Mouse (Mus musculus) intestine, postnatal 0 days (tissue): ENCODE results near the gene Hoxa6. TPM values are rescaled to one million over a fixed set of nuclear protein-coding genes. Genes with fewer than 3 reads are reported as not detected.

ENCODE experiments used
- ATAC-seq: fragments of 200-750 bp; cut with Nextera tagmentation; 2 replicates; pipeline ENCODE4 v1.8.0; 2017; ENCODE audit warnings: mild to moderate bottlenecking, moderate TSS enrichment, moderate library complexity
- H3K27ac ChIP-seq: fragments of 300-500 bp; sonication (generic); 2 replicates; pipeline ENCODE4 v1.5.1; 2014; ENCODE audit warnings: mild to moderate bottlenecking, low read depth, low read length, moderate library complexity
- H3K27me3 ChIP-seq: fragments of 300-500 bp; sonication (generic); replicated peaks from 2 replicates; pipeline ENCODE4 v1.6.1; 2014; ENCODE audit warnings: low read length, mixed read lengths; ENCODE audit not compliant: control insufficient read depth, insufficient read depth
- H3K36me3 ChIP-seq: fragments of 300-500 bp; sonication (generic); 2 replicates; pipeline ENCODE4 v1.6.1; 2014; ENCODE audit warnings: mild to moderate bottlenecking, moderate library complexity; ENCODE audit not compliant: control insufficient read depth, insufficient read depth
- H3K4me1 ChIP-seq: fragments of 300-500 bp; sonication (generic); replicated peaks from 2 replicates; pipeline ENCODE4 v1.6.1; 2014; ENCODE audit warnings: antibody characterized with exemption, low read length, mixed read lengths; ENCODE audit not compliant: control insufficient read depth, insufficient read depth
- H3K4me2 ChIP-seq: fragments of 300-500 bp; sonication (generic); replicated peaks from 2 replicates; pipeline ENCODE4 v1.6.1; 2014; ENCODE audit warnings: low read depth, mild to moderate bottlenecking, moderate library complexity
- H3K4me3 ChIP-seq: fragments of 300-500 bp; sonication (generic); 2 replicates; pipeline ENCODE4 v1.5.1; 2014; ENCODE audit warnings: low read depth, low read length
- H3K9ac ChIP-seq: fragments of 300-500 bp; sonication (generic); 2 replicates; pipeline ENCODE4 v1.6.1; 2014; ENCODE audit warnings: mild to moderate bottlenecking, low read depth, low read length
- H3K9me3 ChIP-seq: fragments of 300-500 bp; sonication (generic); 2 replicates; pipeline ENCODE4 v1.6.1; 2016; ENCODE audit warnings: mixed run types; ENCODE audit not compliant: control insufficient read depth
- CTCF ChIP-seq: sonication (generic); IDR thresholded peaks from 2 replicates; pipeline ENCODE4 v1.5.1; 2016; ENCODE audit warnings: low read depth, mild to moderate bottlenecking, control low read depth, antibody characterized with exemption, moderate library complexity
- WGBS: fragments of 180-500 bp; shearing (Covaris S2); extraction: QIAGEN DNeasy Blood & Tissue Kit; methylation state at CpG from one replicate; pipeline ENCODE4 v1.1.7; 2014; 5-methylcytosine and 5-hydroxymethylcytosine counted together
- polyA plus RNA-seq: library from polyadenylated mRNA; unstranded; fragments of >200 nt; fragmentation: Nextera tagmentation; extraction: Ambion mirVana; gene quantifications from 2 replicates; pipeline ENCODE4 v1.2.1, GENCODE M21; 2015

The Hoxa6 gene
- polyA plus RNA-seq, 1 experiment from 2014 or later, result 0.76 TPM

- peak; percentile 55 for ATAC-seq
- Histone ChIP-seq H3K36me3 (no peaks in the 10 kb centered on the region), H3K4me3 (peak overlapping the region; percentile 29), H3K27ac (peak overlapping the region; percentile 61), H3K4me2 (peak overlapping the region; percentile 60), H3K27me3 (peaks cover 18% of the 10 kb centered on the region; the same call in 1 of the 2 replicates), H3K9me3 (no peaks in the 10 kb centered on the region), H3K4me1 (no peaks in the 10 kb centered on the region), H3K9ac (peak overlapping the region; percentile 35; the same call in 1 of the 2 replicates)
- no peak for TF ChIP-seq CTCF
- 16% methylated on average over 30 of the region's 30 CpGs for WGBS
Observed at GRCm38 (mm10) chr6:52200073-52200750, 8.3 kb downstream of the Hoxa6 start.

- Histone ChIP-seq H3K36me3 (no peaks in the 10 kb centered on the region), H3K4me2 (peak overlapping the region; percentile 33; the same call in 1 of the 2 replicates), H3K4me3 (no peak overlapping the region), H3K27ac (no peak overlapping the region), H3K9me3 (no peaks in the 10 kb centered on the region), H3K27me3 (0 out of 2 replicates have a peak, but pooled peaks cover under 1% of the 10 kb centered on the region), H3K9ac (no peak overlapping the region), H3K4me1 (no peaks in the 10 kb centered on the region; the same call in 1 of the 2 replicates)
- 13% methylated on average over 10 of the region's 10 CpGs for WGBS
- ATAC-seq, result 0 out of 2 replicates have a peak, but pooled peaks have one; percentile 34
- TF ChIP-seq CTCF, result peak; percentile 74
Observed at GRCm38 (mm10) chr6:52197271-52197670, 11.3 kb downstream of the Hoxa6 start.

GRCm38 (mm10) chr6:52196811-52197210, 11.7 kb downstream of the Hoxa6 start:
- Histone ChIP-seq H3K9me3 (no peaks in the 10 kb centered on the region), H3K4me1 (no peaks in the 10 kb centered on the region; the same call in 1 of the 2 replicates), H3K27ac (no peak overlapping the region), H3K4me3 (no peak overlapping the region), H3K27me3 (no peaks in the 10 kb centered on the region), H3K36me3 (no peaks in the 10 kb centered on the region), H3K9ac (no peak overlapping the region), H3K4me2 (peak overlapping the region; percentile 33; the same call in 1 of the 2 replicates)
- WGBS, result 27% methylated on average over 9 of the region's 9 CpGs
- TF ChIP-seq CTCF, result no peak
- ATAC-seq, result no peak

- no peak for TF ChIP-seq CTCF
- H3K27ac ChIP-seq, result no peak overlapping the region
- no peak overlapping the region for H3K9ac ChIP-seq
- 19% methylated on average over 10 of the region's 10 CpGs for WGBS
- H3K4me1 ChIP-seq, result peaks cover 6% of the 10 kb centered on the region; the same call in 1 of the 2 replicates
- peak overlapping the region; percentile 1; the same call in 1 of the 2 replicates for H3K4me2 ChIP-seq
- no peaks in the 10 kb centered on the region for H3K9me3 ChIP-seq
- H3K27me3 ChIP-seq, result no peaks in the 10 kb centered on the region
- no peaks in the 10 kb centered on the region for H3K36me3 ChIP-seq
- no peak for ATAC-seq
- no peak overlapping the region for H3K4me3 ChIP-seq
Observed at GRCm38 (mm10) chr6:52194690-52195089, 13.8 kb downstream of the Hoxa6 start.

- Histone ChIP-seq H3K4me2 (peak overlapping the region; percentile 96), H3K27ac (peak overlapping the region; percentile 77), H3K9ac (peak overlapping the region; percentile 66), H3K9me3 (no peaks in the 10 kb centered on the region), H3K4me1 (peaks cover 11% of the 10 kb centered on the region; the same call in 1 of the 2 replicates), H3K27me3 (no peaks in the 10 kb centered on the region), H3K36me3 (no peaks in the 10 kb centered on the region), H3K4me3 (peak overlapping the region; percentile 68)
- ATAC-seq, result peak; percentile 82
- TF ChIP-seq CTCF, result no peak
- WGBS, result 2% methylated on average over 31 of the region's 55 CpGs
Observed at GRCm38 (mm10) chr6:52191860-52192550, 16.5 kb downstream of the Hoxa6 start.
